Mouse (Mus musculus): Measurements from ENCODE around the gene Lclat1.

The Lclat1 gene

GRCm38 (mm10) chr17:73087045-73087910 is 20.5 kb upstream of the Lclat1 start:
- intact Hi-C loops (cut with DNase I) = no loop called here

GRCm38 (mm10) chr17:73091368-73091767 is 16.4 kb upstream of the Lclat1 start:
- intact Hi-C loops (cut with DNase I) = no loop called here

DNA sequence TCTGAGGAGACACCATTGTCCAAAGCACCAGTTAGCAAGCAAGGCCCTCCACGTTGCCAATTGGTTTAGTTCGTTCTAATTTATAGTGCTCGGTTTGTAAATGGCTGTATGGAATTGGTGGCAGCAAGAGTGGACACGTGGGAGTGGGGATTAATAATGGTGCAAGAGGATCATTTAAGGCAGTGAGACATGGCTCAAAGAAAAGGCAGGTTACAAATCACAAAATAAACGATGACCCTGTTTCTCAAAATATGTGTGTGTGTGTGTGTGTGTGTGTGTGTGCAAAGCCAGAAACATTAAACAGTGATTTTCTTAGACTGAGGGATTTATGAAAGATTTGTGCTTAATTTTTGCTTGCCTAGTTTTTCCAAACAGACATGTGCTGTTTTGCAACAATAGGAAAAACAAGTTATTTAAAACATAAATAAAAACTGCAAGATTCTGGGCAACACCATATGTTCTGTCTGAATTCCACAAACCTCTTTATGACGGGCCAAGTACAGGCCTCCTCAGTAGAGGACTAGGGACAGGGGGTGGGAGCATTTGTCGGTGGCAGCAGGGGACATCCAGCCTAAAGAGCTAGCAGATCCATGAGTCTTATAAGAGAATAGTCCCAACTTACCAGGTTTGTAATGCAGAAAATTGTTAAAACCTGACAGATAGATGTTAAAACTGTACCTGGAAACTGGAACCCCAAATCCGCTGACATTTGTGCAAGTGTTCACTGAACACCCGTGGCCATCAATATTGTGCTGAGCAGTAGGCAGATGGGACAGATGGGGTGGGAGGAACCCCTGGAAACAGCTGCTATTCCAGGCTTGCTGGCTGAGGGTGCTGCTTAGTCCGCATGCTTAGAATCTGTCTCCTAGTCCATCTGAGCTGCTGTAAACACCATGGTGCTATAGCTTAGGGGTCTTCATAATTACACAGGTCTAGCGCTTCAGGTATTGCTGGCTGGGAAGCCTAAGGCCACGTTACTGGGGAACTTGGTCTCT is 15.4 kb upstream of the Lclat1 start:
- intact Hi-C loops (cut with DNase I) = no loop called here

- intact Hi-C loops (cut with DNase I) = no loop called here
Measured at GRCm38 (mm10) chr17:73095070-73095469, 12.7 kb upstream of the Lclat1 start.

- intact Hi-C loops (cut with DNase I) = no loop called here
Measured at GRCm38 (mm10) chr17:73095585-73095984, 12.2 kb upstream of the Lclat1 start.

- intact Hi-C loops (cut with DNase I) = loop anchor here (2.0 kb wide), 1 partner anchor 200 kb away; no protein-coding TSS in a partner anchor
Measured at GRCm38 (mm10) chr17:73096484-73096883, 11.3 kb upstream of the Lclat1 start.

DNA sequence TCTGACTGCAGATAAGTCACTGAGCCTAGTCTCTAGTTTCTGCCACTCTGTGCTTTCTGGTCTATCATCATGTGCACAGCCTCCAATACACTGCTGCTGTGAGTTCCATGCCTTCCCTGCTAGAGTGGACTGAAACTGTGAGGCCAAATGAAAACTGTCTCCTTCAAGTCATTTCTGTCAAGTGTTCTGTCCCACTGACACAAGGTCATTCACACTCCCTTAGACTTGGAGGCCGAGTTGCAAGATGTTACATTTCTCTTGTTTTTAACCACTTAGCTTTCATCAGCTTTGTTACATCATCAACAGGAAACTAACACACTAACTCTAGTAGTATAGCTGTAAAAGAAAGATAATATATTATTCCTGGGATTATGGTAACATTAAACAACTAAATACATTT is 9.1 kb upstream of the Lclat1 start:
- intact Hi-C loops (cut with DNase I) = no loop called here

DNA sequence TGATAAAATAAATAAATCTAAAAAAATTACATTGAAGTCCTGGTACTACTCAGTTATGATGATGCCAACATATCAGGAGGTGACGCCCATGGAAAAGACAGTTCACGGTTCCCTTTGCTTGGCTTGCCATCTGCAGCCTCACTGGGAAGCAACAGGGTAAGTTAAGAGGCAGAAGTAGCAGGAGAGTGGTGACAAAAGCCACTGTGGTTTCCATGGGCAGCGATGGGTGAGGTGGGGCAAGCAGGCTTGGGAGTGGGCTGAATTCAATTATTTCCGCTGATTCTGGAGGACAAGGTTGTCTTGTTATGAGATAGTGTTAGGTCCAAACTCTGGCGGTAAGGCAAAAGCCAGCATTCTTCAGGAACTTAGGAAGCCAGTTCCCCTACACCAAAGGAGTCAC is 7.4 kb upstream of the Lclat1 start:
- intact Hi-C loops (cut with DNase I) = no loop called here

GRCm38 (mm10) chr17:73102538-73102937 is 5.2 kb upstream of the Lclat1 start:
- intact Hi-C loops (cut with DNase I) = no loop called here

GRCm38 (mm10) chr17:73108170-73108887 is 544 bp downstream of the Lclat1 start:
- intact Hi-C loops (cut with DNase I) = no loop called here

- intact Hi-C loops (cut with DNase I) = no loop called here
Measured at GRCm38 (mm10) chr17:73108888-73109259, 1.1 kb downstream of the Lclat1 start.

DNA sequence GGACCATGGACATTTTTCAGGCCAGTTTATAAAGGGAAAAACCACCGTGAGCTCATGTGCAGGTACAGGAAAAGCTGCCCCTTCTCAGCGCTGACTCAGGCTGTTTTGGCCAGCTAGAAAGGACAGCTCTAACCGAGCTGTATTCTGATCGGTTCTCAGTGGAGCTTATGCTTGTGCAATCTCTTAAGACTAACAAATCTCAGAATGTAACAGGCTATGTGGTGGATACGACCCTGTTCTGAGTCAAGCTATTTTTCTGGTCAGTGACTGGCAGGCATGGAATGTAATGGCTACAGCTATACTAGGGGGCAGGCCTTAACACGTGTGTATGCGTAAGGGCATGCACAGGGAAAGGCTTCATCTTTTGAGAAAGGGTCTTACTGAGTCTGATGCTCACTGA is 4.3 kb downstream of the Lclat1 start:
- intact Hi-C loops (cut with DNase I) = no loop called here

DNA sequence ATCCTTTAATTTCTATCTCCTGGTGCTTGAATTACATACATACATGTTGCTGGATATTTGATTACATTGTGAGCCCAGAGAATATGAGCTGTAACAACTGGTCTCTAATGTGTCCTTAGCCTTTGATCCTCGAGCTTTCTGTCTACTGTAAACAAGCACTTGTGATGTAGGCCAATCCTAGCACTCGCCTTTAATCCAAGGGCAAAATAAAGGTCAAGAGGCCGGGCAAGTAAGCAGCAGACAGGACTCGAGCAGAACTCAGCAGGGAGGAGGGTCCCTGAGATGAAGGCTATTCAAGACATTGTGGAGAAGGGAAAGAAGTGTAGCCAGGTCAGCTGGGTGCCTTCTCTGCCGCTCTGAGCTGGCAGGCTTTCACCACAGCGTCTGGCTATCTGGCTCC is 4.8 kb downstream of the Lclat1 start:
- intact Hi-C loops (cut with DNase I) = no loop called here

DNA sequence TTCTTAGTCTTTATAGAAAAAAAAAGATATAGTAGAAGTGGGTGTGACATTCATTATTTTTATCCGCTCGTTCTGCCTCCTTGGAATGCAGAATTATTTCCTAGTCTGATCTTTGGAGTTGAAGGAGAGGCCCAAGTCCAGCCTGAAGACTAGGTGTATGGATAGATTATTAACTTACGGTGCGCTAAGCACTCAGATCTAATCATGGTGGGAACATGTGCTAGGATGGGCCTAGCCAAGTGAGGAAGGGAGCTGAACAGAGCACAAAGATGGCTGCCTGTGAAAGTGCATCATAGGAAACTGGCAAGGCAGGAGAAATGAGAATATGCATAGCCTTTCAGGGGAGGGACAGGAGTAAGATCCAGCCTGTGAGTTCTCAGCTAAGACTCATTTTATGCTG is 5.4 kb downstream of the Lclat1 start:
- intact Hi-C loops (cut with DNase I) = no loop called here

- intact Hi-C loops (cut with DNase I) = no loop called here
Measured at GRCm38 (mm10) chr17:73118134-73118533, 10.3 kb downstream of the Lclat1 start.

DNA sequence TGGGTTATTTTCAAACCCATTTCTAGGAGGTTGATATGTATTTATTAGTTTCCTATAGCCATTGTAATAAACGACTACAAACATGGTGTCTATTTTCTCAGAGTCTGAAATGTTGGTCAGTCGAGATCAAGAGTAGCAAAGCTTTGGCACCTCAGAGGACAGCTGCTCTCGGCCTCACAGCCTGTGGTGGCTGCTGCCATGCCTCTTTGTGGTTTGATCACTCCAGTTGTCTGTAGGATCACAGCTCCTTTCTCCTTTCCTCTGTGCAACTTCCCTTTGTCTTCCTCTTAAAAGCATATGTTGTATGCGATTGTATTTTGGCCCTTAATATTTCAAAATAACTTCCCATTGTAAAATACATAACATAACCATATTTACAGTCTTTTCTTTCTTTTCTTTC is 10.9 kb downstream of the Lclat1 start:
- intact Hi-C loops (cut with DNase I) = no loop called here

DNA sequence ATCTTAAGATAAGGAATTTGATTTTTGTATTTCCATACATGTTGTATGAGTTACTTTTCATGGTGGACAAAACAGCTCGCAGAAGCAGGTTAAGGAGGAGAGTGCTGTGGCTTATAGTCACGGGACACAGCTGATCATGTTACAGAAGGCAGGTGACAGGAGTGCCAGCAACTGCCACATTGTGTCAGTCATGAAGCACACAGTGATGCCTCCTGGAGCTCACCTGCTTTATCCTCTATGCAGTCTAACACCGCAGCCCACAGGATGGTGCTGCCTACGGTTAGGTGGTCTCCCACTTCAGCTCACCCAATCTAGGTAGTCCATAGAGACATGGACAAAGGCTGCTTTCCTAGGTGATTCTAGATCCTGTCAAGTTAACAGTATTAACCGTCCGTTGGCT is 11.4 kb downstream of the Lclat1 start:
- intact Hi-C loops (cut with DNase I) = no loop called here

GRCm38 (mm10) chr17:73120545-73120944 is 12.8 kb downstream of the Lclat1 start:
- intact Hi-C loops (cut with DNase I) = no loop called here

DNA sequence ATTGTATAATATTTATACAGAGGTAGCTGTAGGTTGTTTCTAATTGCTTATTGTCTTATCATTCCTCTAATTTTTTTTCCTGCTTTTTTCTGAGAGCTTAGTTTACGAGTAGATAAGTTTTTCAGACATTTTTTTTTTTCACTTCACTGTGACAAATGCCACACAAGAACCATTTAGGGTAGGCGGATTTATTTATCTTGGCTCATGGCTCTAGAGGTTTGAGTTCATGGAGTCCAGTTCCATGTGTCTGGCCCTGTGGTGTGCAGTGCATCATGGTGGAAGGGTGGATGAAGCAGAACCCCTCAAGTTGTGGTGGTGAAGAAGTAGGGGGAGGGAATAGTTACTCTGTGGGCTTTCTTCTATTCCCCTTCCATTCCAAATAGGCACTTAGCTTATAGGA is 13.9 kb downstream of the Lclat1 start:
- intact Hi-C loops (cut with DNase I) = no loop called here

DNA sequence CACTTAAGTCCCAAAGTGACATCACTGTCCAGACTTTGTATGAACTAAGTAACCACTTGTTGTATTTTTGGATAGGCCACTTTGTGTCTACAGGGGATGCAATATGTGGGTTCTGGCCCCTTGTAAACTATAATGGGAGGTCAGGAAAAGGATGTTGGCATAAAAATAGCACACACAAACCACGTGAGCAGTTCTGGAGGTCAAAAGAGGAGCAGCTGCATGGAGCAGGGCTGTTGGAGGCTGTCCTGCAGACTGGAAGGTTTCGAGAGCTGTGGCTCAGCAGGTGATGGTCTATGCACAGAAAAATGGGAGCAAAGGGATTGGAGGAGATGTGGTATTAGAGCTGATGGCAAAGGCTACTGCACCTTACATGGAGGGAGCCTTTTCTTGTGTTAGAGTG is 18.6 kb downstream of the Lclat1 start:
- intact Hi-C loops (cut with DNase I) = no loop called here

- intact Hi-C loops (cut with DNase I) = no loop called here
Measured at GRCm38 (mm10) chr17:73126903-73127302, 19.1 kb downstream of the Lclat1 start.

Data from adrenal gland (tissue).